Mouse (Mus musculus): ENCODE data around the gene Atxn7l3.

Gene Atxn7l3

GRCm38 (mm10) chr11:102296491-102297472 lies at the start of gene Atxn7l3:
Atxn7l3 (minus strand) TSS chr11:102296631.
- H3K4me3 ChIP-seq (replicated peaks; ENCODE audit: low read length): peak within 1 kb of the TSS; percentile 92
- H3K36me3 ChIP-seq (ENCODE audit: insufficient read depth, low read length): peaks cover 36% of the 10 kb centered on the region
- peaks cover 60% of the 10 kb centered on the region for H3K4me1 ChIP-seq (replicated peaks; ENCODE audit: low read depth, low read length)
- H3K9me3 ChIP-seq (ENCODE audit: low read length): no peaks in the 10 kb centered on the region
- H3K27me3 ChIP-seq (ENCODE audit: insufficient read depth, low read length): no peaks in the 10 kb centered on the region
- no peak for TF ChIP-seq POU5F1 (IDR thresholded peaks at IDR 0.05; ENCODE audit: borderline replicate concordance, low read length)
- TF ChIP-seq NANOG (IDR thresholded peaks at IDR 0.05; ENCODE audit: borderline replicate concordance, low read length): no peak
- TF ChIP-seq CTCF (conservative IDR thresholded peaks at IDR 0.05; ENCODE audit: low read length): no peak

- Histone ChIP-seq H3K4me3 (replicated peaks; ENCODE audit: low read length) (no peak overlapping the region), H3K9me3 (ENCODE audit: low read length) (no peaks in the 10 kb centered on the region), H3K27me3 (ENCODE audit: insufficient read depth, low read length) (no peaks in the 10 kb centered on the region), H3K4me1 (replicated peaks; ENCODE audit: low read depth, low read length) (peaks cover 86% of the 10 kb centered on the region), H3K36me3 (ENCODE audit: insufficient read depth, low read length) (no peaks in the 10 kb centered on the region)
- TF ChIP-seq POU5F1 (IDR thresholded peaks at IDR 0.05; ENCODE audit: borderline replicate concordance, low read length) (no peak), CTCF (conservative IDR thresholded peaks at IDR 0.05; ENCODE audit: low read length) (no peak), NANOG (IDR thresholded peaks at IDR 0.05; ENCODE audit: borderline replicate concordance, low read length) (no peak)
Observed at GRCm38 (mm10) chr11:102344458-102344857, 48.0 kb upstream of the Atxn7l3 start.

DNA sequence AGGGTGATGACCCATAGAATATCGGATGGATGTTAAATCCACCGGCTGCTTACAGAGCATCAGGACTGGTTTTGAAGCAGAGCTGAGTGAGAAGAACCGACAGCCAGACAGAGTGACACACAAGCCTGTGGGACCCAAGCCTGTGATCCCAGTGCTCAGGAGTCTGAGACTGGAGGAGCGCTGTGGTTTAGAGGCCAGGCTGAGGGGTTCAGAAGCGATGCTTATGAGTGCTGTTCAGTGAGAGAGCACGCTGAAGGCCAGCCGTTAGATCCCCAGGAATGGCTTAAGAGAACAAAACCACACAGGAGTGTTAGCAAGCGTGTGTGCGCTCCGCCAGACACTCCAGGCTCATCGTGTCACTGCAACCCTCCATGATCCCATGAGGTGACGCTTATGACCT lies 46.3 kb upstream of the Atxn7l3 start:
- Histone ChIP-seq H3K4me1 (replicated peaks; ENCODE audit: low read depth, low read length) (peaks cover 87% of the 10 kb centered on the region), H3K4me3 (replicated peaks; ENCODE audit: low read length) (peak overlapping the region; percentile 50), H3K36me3 (ENCODE audit: insufficient read depth, low read length) (no peaks in the 10 kb centered on the region), H3K9me3 (ENCODE audit: low read length) (no peaks in the 10 kb centered on the region), H3K27me3 (ENCODE audit: insufficient read depth, low read length) (no peaks in the 10 kb centered on the region)
- no peak for TF ChIP-seq POU5F1 (IDR thresholded peaks at IDR 0.05; ENCODE audit: borderline replicate concordance, low read length)
- TF ChIP-seq NANOG (IDR thresholded peaks at IDR 0.05; ENCODE audit: borderline replicate concordance, low read length): no peak
- no peak for TF ChIP-seq CTCF (conservative IDR thresholded peaks at IDR 0.05; ENCODE audit: low read length)

DNA sequence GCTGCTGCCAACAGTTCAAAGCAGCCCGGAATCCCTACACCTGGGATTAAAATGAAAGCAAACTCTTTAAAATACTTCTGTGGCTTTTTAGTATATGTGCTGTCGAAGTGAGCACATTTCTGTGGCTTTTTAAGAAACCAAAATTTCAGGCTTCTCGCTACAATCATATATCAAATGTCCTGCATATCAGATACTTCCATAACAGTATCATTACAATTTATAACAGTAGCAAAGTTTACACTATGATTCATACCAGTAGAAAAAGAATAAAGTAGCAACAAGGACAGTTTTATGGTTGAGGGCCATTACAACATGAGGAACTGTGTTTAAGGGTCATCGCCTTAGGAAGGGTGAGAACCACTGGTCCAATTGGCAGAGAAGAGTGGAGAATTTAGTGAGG lies 44.7 kb upstream of the Atxn7l3 start:
- Histone ChIP-seq H3K27me3 (ENCODE audit: insufficient read depth, low read length) (no peaks in the 10 kb centered on the region), H3K9me3 (ENCODE audit: low read length) (no peaks in the 10 kb centered on the region), H3K36me3 (ENCODE audit: insufficient read depth, low read length) (no peaks in the 10 kb centered on the region), H3K4me3 (replicated peaks; ENCODE audit: low read length) (no peak overlapping the region), H3K4me1 (replicated peaks; ENCODE audit: low read depth, low read length) (peaks cover 89% of the 10 kb centered on the region)
- no peak for TF ChIP-seq CTCF (conservative IDR thresholded peaks at IDR 0.05; ENCODE audit: low read length)
- TF ChIP-seq NANOG (IDR thresholded peaks at IDR 0.05; ENCODE audit: borderline replicate concordance, low read length): no peak
- no peak for TF ChIP-seq POU5F1 (IDR thresholded peaks at IDR 0.05; ENCODE audit: borderline replicate concordance, low read length)

DNA sequence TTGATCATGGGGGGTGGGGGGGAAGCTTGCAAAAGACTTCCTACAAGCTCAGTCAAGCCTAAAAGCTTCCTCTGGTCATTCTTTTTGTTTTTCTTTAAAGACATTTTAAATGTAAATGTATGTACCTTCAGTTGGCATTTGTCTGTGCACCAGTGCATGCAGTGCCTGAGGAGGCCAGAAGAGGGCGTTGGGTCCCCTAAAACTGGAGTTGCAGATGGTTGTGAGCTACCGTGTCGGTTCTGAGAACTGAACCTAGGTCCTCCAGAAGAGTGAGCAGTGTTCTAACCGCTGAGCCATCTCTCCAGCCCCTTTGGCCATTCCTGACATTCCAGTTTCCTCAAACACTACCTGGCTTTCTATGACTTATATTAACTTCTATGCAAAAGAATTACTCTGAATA lies 43.2 kb upstream of the Atxn7l3 start:
- H3K9me3 ChIP-seq (ENCODE audit: low read length): no peaks in the 10 kb centered on the region
- TF ChIP-seq POU5F1 (IDR thresholded peaks at IDR 0.05; ENCODE audit: borderline replicate concordance, low read length) (no peak), CTCF (conservative IDR thresholded peaks at IDR 0.05; ENCODE audit: low read length) (peak; percentile 90)
- H3K36me3 ChIP-seq (ENCODE audit: insufficient read depth, low read length): no peaks in the 10 kb centered on the region
- H3K4me3 ChIP-seq (replicated peaks; ENCODE audit: low read length): 0 out of 2 replicates have a peak overlapping the region, but pooled peaks have one; percentile 24
- H3K27me3 ChIP-seq (ENCODE audit: insufficient read depth, low read length): no peaks in the 10 kb centered on the region
- peaks cover 93% of the 10 kb centered on the region for H3K4me1 ChIP-seq (replicated peaks; ENCODE audit: low read depth, low read length)

GRCm38 (mm10) chr11:102339195-102339594 lies 42.8 kb upstream of the Atxn7l3 start:
- H3K36me3 ChIP-seq (ENCODE audit: insufficient read depth, low read length): no peaks in the 10 kb centered on the region
- TF ChIP-seq NANOG (IDR thresholded peaks at IDR 0.05; ENCODE audit: borderline replicate concordance, low read length) (no peak), POU5F1 (IDR thresholded peaks at IDR 0.05; ENCODE audit: borderline replicate concordance, low read length) (no peak), CTCF (conservative IDR thresholded peaks at IDR 0.05; ENCODE audit: low read length) (no peak)
- no peaks in the 10 kb centered on the region for H3K27me3 ChIP-seq (ENCODE audit: insufficient read depth, low read length)
- H3K4me3 ChIP-seq (replicated peaks; ENCODE audit: low read length): 0 out of 2 replicates have a peak overlapping the region, but pooled peaks have one; percentile 24
- peaks cover 92% of the 10 kb centered on the region for H3K4me1 ChIP-seq (replicated peaks; ENCODE audit: low read depth, low read length)
- no peaks in the 10 kb centered on the region for H3K9me3 ChIP-seq (ENCODE audit: low read length)

- TF ChIP-seq POU5F1 (IDR thresholded peaks at IDR 0.05; ENCODE audit: borderline replicate concordance, low read length) (no peak), NANOG (IDR thresholded peaks at IDR 0.05; ENCODE audit: borderline replicate concordance, low read length) (no peak), CTCF (conservative IDR thresholded peaks at IDR 0.05; ENCODE audit: low read length) (no peak)
- Histone ChIP-seq H3K9me3 (ENCODE audit: low read length) (no peaks in the 10 kb centered on the region), H3K4me1 (replicated peaks; ENCODE audit: low read depth, low read length) (peaks cover 90% of the 10 kb centered on the region), H3K36me3 (ENCODE audit: insufficient read depth, low read length) (no peaks in the 10 kb centered on the region), H3K4me3 (replicated peaks; ENCODE audit: low read length) (no peak overlapping the region), H3K27me3 (ENCODE audit: insufficient read depth, low read length) (no peaks in the 10 kb centered on the region)
Observed at GRCm38 (mm10) chr11:102338561-102338960, 42.1 kb upstream of the Atxn7l3 start.

- H3K4me1 ChIP-seq (replicated peaks; ENCODE audit: low read depth, low read length): peaks cover 84% of the 10 kb centered on the region
- H3K9me3 ChIP-seq (ENCODE audit: low read length): peaks cover 4% of the 10 kb centered on the region
- no peak for TF ChIP-seq CTCF (conservative IDR thresholded peaks at IDR 0.05; ENCODE audit: low read length)
- TF ChIP-seq POU5F1 (IDR thresholded peaks at IDR 0.05; ENCODE audit: borderline replicate concordance, low read length): no peak
- no peak for TF ChIP-seq NANOG (IDR thresholded peaks at IDR 0.05; ENCODE audit: borderline replicate concordance, low read length)
- no peak overlapping the region for H3K4me3 ChIP-seq (replicated peaks; ENCODE audit: low read length)
- no peaks in the 10 kb centered on the region for H3K27me3 ChIP-seq (ENCODE audit: insufficient read depth, low read length)
- 0 out of 2 replicates have a peak, but pooled peaks cover 4% of the 10 kb centered on the region for H3K36me3 ChIP-seq (ENCODE audit: insufficient read depth, low read length)
Observed at GRCm38 (mm10) chr11:102337921-102338320, 41.5 kb upstream of the Atxn7l3 start.

Measured in E14TG2a.4 (cell line).